Mouse (Mus musculus) left cerebral cortex, adult 11 months (tissue): Measurements from ENCODE around the gene Styxl1.

Experiments
- DNase-seq: peaks from one replicate; pipeline ENCODE4 v3.0.0; 2022; ENCODE audit warnings: low spot score

Gene Styxl1

DNA sequence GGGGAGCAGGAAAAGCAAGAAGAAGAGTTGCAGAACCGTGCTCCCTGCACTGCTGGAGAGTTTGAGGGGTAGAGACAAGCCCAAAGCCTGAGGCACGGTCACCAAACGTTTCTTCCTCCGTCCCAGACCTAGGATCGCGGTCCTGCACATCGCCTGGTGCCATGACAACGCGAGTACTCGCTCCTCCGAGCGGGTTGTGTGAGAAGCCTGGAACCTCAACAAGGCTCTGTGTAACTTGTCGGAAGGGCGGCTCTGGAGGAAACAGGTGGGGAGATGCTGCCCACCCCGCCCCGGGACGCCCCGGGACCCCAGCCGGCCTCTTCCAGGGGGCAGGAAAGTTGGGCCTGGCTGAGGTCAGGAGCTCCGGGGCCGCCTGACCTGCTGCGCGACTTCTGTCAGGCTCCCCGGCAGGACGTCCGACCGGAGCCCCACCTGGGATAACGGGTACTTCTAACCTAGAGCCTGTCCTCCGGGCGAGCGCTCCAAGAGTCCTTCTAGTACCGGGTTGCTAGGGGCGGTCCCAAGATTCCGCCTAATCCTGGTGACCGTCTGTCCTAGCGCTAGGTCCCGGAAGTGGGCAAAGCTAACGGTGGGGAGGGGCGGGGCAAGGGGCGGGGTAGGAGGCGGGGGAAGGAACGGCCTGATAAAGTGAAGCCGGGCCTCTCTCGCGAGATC is at the start of gene Styxl1:
Gene Styxl1 (minus strand): TSS at position 590 of the 675 bp plus-strand sequence.
- DNase-seq, result no peak

DNA sequence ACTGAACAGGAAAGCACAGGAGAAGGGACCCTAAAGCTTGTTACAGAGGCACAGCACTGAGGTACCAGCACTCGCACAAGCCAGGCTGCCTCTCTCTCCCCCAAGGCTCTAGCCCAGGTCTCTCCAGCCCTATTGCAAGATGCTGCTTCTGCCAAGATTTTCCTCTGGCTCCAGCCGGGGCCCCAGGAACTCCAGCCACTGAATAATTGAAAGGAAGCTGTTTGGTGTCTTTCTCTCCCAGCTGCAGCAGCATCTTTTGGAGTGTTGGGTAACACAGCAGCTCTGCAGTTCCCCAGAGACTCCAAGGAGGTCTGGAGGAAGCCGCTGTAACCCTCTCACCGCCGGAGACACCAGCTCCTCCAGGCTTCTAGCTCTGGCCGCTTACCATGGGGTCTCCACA is 48.0 kb upstream of the Styxl1 start:
- DNase-seq, result no peak

DNA sequence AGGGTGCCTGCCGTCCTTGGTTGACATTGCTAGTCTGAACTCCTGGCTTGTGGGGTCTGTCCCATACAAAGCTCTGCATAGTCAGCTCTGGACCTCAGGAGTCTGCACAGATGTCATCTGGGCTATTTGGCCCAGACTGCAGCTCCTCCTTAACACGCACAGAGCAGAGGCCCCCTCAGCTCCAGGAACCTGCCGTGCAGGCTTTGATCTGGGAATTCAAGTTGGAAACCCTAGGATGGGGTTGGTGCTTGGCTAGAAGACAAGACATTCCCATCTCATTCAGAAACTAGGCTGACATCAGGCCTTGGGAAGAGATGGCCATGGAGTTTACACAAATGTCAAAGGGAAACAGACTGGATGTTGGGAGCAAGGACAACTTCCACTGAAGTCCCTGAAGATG is 46.3 kb upstream of the Styxl1 start:
- no peak for DNase-seq

DNA sequence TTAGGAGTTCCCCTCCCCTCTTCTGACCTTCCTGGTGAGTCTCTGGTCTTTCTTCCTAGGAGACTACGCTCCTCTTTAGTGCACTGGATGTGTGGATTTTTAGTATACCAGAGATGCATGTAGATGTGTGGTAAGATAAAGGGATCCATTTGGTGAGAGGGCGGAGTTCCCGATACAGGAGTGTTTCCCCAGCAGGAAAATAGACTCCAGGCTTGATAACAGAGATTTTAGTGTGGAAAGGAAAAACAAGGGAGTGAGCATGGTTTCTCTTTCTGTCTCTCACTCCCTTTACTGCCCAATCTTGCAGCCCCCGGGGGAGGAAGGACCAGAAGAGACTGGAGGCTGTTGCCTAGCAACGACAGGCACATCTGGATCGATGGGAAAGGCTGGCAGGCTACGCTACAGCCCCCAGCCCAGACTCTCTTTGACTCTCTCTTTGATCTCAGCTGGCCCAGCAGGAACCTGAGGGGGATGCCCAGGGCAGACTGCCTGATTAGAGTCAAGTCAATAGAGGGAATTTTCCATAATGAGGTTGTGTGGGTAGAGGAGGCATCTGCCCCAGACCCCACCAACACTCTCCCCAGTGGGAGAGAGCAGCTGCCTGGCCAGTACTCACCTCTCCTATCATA is 44.2 kb upstream of the Styxl1 start:
- DNase-seq, result no peak

DNA sequence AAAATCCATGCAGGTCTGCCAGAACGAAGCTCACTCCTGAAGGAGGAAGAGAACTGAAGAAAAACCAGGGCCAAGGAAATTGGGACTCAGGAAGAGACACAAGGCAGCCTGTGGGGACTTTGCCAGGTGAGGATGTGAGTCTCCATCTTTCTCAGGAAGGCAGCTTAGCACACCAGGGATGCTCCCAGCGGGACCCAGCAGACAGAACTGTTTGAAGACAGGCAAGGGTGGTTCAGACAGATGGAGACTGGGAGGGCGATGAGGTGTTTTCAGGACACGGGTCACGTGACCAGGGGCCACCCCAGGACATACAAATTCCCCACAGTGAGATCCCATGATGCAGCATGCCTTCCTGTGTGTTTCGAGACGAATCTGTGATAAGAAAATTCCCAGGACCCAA is 40.3 kb upstream of the Styxl1 start:
- DNase-seq, result no peak

DNA sequence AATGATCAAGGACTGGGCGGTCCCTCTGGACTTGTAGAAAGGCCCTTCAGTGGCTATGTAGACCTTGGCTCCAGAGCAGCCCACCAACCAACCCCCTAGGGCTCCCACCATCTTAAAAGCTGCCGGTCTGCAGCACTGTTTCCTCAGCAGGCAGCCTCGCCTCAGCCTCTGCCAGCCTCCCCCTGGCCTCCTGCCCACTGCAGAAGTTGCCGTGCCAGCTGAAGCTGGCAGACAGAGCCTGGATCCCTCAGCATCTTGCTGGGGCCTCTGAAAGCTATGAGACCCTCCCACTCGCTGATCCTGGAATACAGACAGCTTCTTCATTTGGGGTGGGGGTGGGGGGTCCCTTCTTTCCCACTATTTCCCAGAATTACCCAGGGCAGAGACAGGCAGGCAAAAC is 34.8 kb upstream of the Styxl1 start:
- DNase-seq, result no peak

DNA sequence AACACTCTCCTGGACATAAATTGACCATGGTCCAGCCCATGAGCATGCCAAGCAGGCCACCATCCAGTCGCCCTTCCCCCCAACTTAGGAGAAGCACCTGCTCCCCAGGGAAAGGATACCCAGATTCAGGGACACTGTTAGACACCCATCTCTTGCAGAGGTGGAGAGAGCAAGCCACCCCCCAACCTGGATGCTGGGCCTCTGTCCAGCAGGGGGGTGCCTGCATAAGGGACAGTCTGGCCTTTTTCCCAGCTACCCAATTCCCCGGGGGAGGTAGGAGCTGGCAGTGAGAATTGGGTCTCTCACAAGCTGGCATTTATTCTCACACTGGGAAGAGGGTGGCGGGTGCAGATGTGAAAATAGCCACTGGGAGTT is 29.1 kb upstream of the Styxl1 start:
- DNase-seq, result no peak

DNA sequence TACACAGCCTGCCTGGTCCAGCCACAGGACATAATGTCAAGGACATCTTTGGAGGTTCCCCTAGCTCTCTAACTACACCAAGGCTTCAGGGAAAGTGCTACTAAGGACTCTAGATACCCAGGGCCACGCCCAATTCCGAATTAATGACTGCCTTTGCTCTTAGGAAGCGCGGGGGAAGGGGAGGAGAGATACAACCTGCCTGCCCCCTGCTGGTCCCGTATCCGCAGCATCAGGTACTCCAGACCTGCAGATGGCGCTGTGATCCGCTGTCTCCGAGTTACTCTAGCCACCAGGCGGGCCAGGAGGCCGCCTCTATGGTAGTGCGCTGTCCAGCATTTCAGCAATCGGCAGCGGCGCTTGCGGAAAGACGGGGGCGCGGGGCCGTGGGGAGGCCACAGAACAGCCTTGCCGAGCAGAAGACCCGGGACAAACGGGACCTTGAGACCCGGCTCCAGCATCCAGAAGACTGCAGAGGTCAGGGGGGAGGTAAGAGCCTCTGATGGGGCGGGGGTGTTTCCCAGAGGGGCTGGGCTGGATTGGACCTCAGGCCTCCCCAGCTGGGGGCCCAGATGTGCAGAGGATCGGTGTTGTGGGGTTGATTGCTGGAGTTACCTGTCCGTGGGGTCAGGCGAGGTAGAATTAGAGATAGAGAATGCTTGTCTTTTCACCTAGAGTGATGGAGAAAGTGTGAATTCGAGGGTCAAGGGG is 28.5 kb upstream of the Styxl1 start, which contains the start of gene Srrm3:
Gene Srrm3 (plus strand): TSS at position 336 of the 708 bp plus-strand sequence.
- peak; percentile 80 for DNase-seq

DNA sequence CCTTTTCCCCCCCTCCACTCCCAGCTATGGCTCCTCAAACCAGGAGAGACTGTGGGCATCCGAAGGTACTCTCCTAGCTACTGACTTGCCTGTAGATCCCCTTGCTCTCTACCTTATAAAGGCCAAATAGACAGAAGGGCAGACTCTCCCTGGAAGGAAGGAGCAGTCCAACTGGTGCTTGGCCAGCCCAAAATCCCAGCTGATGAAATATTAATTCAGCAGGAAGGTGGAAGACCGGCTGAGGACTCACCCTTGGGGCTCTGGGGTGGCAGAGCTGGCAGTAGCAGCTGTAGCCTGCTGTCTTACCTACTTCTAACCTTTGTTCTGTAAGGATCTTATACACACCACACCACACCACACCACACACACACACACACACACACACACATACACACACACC is 26.6 kb upstream of the Styxl1 start:
- no peak for DNase-seq

DNA sequence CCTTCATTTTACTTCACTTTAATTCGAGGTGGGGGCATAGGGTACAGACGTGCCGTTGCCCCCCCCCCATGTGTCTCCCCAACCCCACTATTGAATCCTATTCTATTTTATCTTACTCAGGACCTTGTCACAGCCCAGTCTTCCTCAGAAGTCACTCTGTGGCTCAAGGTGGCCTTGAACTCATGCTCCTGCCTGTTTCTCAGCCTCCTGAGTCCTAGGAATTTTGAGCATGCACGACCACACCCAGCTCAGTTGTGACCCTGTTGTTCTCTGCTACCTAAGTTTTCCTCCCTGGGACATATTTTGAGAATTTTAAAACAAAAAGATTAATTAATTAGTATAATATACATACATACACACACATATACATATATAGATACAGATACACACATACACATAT is 25.5 kb upstream of the Styxl1 start:
- no peak for DNase-seq

DNA sequence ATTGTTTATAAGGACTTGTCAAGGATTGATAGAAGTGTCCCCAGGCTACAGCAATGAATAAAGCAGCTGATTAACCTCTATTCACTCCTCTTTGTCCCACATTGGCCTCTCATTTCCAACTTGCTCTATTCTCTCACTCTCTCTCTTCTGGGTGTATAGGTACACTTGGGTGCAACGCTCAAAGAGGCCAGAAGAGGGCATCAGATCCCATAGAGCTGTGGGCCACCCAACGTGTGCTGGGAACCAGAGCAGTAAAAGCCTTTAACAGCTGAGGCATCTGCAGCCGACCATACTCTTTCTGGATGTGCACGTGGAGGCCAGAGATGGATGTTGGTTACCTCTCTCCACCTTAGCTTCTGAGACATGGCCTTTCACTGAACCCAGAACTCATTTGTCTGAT is 24.9 kb upstream of the Styxl1 start:
- DNase-seq, result no peak

DNA sequence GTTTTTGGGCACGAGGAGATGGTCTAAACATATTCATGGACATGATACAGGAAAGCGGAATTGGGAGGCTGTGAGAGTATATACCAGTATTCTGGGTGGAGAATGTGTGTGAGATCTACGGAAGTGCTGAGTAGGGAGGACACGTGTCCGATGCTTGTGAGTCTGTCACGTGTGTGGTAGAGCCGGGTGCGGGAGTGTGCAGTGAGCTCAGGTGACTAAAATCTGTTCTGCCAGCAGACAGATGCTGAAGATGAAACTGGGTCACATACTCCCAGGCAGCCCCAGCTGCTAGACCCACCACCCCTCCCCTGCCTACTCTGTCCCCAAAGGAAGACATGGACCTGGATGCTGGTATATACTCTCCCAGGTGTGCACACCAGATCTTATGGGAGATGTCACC is 24.5 kb upstream of the Styxl1 start:
- DNase-seq, result no peak

DNA sequence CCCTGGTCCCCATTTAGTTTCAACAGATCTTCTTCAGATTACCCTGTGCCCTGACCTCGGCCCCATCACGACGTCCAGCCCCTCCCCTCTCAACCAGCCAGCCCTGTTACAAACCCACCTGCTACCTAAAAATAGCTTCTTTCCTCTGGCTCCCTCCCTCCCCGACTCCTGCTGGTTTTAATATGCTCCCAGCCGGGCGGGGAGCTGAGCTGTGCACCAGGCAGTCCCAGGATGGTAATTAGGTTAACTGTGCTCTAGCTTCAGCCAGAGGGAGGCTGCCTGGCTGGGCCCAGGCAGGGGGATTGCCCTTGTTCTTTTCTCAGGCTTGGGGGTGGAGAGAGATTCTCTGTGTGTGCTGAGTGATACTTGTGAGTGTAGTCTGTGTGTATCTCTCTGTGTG is 22.7 kb upstream of the Styxl1 start:
- no peak for DNase-seq

DNA sequence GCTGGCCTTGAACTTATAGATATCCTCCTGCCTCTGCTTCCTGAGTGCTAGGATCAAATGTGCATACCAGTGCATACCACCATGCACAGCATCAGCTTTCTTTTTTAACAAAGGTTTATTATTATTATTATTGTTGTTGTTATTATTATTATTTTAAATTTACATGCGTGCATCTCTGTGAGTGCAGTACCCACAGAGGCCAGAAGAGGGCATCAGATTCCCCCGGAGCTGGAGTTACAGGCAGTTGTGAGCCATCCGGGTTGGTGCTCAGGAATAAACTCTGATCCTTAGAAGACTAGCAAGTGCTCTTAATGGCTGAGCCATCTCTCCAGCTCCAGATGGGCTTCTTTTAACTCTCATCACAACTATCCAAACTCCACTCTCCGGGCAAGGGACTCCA is 21.6 kb upstream of the Styxl1 start:
- DNase-seq, result no peak

DNA sequence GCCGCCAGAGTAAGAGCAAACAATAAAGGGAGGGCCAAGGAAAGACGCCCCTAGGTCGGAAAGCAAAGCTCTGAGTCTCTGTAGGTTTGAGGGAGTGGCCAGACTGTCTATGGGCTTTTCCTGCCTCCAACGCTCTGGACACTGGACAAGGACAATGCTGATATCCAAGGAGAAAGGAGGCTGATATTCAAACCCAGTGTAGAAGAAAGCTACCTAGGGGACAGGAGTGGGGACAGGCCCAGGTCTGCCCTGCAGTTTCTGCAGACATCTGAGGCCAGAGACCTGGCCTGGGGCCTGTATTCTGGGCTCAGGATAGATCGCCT is 16.6 kb upstream of the Styxl1 start:
- DNase-seq, result no peak

DNA sequence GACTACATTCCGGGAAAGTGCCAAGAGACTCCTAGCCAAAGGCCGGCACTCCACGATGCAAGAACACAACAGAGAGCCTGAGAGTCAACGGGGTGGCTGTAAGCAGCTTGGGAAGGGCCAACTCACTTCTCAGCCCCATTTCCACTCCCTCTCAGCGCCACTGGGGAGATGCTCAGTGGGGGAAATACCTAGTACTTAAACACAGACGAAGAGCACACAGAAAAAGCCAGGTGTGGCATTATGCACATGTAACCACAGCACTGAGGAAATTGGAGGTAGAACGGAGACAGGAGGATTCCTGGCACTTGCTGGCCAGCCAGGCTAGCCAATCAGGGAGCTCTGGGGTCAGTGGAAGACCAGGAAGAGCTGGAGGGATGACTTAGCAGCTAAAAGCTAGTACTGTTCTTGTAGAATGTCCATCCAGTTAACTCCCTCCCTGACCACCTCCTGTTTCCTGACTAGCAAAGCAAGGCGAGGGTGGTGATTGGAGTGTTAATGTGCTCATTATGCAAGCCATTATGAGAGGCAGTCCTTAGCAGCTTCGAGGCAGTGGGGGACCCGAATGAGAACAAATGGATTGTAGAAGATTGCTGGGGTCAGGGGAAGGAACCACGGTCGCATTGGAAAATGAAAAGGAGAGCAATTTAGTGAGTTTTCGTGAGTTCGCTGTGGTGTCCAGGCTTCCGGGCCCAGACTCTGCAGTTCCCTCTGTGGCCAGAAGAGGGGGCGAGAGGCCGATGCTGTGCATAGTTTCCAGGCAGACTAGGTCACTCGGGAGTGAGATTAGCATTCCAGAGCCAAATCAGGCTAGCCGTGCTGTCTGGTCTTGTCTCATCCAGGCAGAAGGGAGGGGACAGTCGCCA is 16.0 kb upstream of the Styxl1 start:
- DNase-seq, result peak; percentile 77

DNA sequence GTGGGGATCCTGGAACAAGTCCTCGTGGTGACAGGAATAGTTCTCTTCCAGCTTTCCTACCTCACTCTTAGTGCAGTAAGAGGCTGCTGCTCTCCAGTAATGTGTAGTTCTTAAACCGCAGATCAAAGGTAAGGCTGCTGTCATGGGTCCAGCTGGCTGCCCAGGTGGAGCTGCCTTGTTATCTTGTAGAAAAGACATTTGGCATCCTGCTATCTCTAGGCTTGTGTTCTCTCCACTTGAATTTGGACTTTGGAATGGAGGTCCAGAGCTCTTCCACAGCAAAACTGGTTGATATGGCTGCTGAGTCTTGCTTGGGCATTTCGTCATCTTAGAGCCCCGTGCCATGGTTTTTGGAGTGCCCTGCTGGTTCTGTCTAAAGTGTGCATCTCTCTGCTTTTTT is 4.7 kb upstream of the Styxl1 start:
- no peak for DNase-seq

DNA sequence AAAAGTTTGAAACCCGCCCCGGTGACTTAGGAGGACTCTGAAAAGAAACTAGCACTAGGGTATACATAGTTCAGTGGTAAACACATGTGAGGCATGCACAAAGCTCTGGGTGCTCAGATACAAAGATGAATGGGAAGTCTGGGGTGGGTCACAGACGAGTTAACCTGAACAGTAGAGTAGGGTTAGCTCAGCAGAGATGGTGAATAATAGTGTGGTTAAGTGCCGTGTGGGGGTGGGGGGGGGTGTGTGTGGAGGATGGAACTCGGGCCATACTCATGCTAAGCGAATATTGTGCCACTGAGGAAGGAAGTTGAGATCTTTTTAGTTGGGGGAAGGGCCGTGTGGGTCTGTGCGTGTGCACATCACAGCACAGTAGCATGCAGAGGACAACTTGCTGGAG is 2.1 kb upstream of the Styxl1 start:
- no peak for DNase-seq

DNA sequence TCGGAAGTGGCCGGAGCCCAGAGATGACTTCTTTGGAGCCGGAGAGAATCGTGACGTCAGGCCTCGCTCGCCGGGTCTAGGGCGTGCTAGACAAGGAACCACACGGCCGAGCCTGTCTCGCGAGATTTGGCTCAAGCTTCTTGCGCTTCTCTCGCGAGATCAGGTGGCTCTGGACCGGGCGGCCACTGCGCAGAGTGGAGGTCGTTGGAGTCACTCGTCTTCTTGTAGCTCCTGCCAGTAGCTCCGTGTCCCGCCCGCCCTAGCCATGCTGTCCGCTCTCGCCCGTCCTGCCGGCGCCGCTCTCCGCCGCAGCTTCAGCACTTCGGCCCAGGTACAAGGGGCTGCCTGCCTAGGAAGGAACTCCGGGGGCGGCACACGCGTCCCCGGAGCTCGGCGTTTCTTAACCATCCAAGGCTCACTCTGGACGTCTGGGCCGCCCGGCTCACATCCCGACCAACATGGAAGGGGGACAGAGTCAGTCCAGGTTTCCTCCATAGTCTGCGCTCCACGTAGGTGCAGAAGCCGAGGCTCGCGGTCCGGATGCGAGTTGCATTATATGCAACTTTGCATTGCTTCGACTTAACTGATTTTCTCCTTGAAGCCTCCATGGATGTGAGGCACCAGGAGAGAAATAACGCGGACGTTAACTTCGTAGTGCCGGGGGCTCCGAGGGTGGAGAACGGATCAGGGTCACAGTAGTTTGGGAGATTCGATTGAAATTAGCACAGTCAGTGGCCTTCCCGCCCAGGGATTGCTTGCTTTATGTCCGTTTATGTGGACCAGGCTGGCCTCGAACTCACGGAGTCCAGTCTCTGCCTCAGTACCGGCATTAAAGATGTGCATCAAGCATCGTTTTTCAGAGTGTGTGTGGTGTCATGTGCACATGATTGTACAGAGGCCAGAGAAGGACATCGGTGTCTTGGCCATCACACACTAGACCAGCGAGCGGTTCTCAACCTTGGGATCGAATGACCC is 573 bp upstream of the Styxl1 start, which contains the start of gene Mdh2:
Gene Mdh2 (plus strand): TSS at position 10 of the 975 bp plus-strand sequence.
- peak; percentile 99 for DNase-seq

DNA sequence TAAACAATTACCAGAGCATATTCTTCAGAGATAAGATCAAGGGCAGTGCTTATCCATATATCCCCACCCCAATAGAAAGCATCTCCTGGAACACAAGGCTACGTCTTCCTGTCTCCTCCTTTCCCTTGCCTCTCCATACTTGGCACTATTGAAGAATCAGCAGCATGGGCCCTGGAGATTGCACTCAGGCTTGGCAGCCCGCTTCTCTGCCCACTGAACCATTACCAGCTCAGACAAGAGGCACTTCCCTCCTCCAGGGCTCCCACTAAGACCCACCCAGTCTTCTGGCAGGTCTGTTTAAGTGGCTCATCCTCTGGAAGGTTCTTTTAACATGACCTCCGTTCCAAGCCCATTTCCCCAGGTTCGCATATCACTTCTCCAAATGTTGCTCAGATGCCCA is 1.6 kb downstream of the Styxl1 start:
- no peak for DNase-seq

DNA sequence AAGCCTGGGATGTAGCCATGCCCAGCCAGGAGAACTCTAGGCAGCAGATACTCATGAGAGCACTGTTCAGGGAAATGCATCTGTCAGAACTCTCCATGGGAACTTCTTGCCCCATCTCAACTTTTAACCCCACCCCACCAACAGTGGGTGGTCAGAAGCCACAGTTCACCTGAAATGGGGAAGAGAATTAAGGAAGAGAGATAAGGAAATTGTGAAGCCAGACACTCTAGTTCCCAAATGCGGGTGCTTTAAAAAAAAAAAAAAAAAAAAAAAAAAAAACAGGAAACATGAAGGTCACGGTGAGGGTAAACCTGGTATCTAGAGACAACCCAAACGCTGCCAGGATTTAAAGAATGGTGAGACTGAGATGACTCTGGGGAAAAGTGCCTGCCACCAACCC is 5.7 kb downstream of the Styxl1 start:
- DNase-seq, result no peak
